Mouse (Mus musculus) adrenal gland, postnatal 14 days (tissue): ENCODE measurements around the gene Babam1. TPM values are rescaled to one million over a fixed set of nuclear protein-coding genes. Genes with fewer than 3 reads are reported as not detected.
A peak's percentile ranks its signal among the peaks of the same experiment; 100 is the strongest.

Experiments
- DNase-seq: peaks from one replicate; pipeline ENCODE4 v3.0.0; 2021; ENCODE audit warnings: mixed read lengths
- long read RNA-seq, 2 experiments: library from polyadenylated mRNA; stranded (forward); transcript quantifications; one replicate each; pipeline ENCODE4 v2.0.0; 2021
- total RNA-seq: library from RNA; stranded (reverse); gene quantifications from 2 replicates; pipeline ENCODE4 v1.2.3, GENCODE M21; 2021

The Babam1 gene
- total RNA-seq = 85.5 and 88.4 TPM in 2 replicates
- long read RNA-seq, experiment 1, transcript Babam1-201 (9 exons, 1,433 nt) = major isoform, 74 of 99 reads
- long read RNA-seq, experiment 1, partial matches to known transcripts = 11 of 99 reads
- long read RNA-seq, experiment 1, other reads (novel, unspliced or antisense) = 14 of 99 reads
- long read RNA-seq, experiment 2, transcript Babam1-201 (9 exons, 1,433 nt) = major isoform, 43 of 68 reads
- long read RNA-seq, experiment 2, partial matches to known transcripts = 8 of 68 reads
- long read RNA-seq, experiment 2, other reads (novel, unspliced or antisense) = 16 of 68 reads

GRCm38 (mm10) chr8:71396639-71397305, at the start of gene Babam1:
Gene Babam1, plus strand, starts transcription at chr8:71396861.
- DNase-seq = peak; percentile 96

- DNase-seq = peak; percentile 54
These were observed 45.5 kb upstream of the Babam1 start for GRCm38 (mm10) chr8:71351117-71351516.

GRCm38 (mm10) chr8:71351520-71351919, 45.1 kb upstream of the Babam1 start:
- DNase-seq = no peak

GRCm38 (mm10) chr8:71358026-71358425, 38.6 kb upstream of the Babam1 start:
- no peak for DNase-seq

GRCm38 (mm10) chr8:71366771-71367528, 29.7 kb upstream of the Babam1 start, which contains the start of gene Use1:
Gene Use1, plus strand, starts transcription at chr8:71366848.
- DNase-seq = peak; percentile 93

- peak; percentile 45 for DNase-seq
These were observed 29.0 kb upstream of the Babam1 start for GRCm38 (mm10) chr8:71367529-71368176.

GRCm38 (mm10) chr8:71368366-71368765, 28.3 kb upstream of the Babam1 start:
- DNase-seq = peak; percentile 51

- no peak for DNase-seq
These were observed 27.5 kb upstream of the Babam1 start for GRCm38 (mm10) chr8:71369040-71369718.

- DNase-seq = no peak
These were observed 25.9 kb upstream of the Babam1 start for GRCm38 (mm10) chr8:71370711-71371235.

- peak; percentile 98 for DNase-seq
These were observed 25.3 kb upstream of the Babam1 start, which contains the start of gene Ocel1 for GRCm38 (mm10) chr8:71371236-71371848. Gene Ocel1, plus strand, starts transcription at chr8:71371298.

GRCm38 (mm10) chr8:71372427-71372826, 24.2 kb upstream of the Babam1 start:
- DNase-seq = no peak

- no peak for DNase-seq
These were observed 23.7 kb upstream of the Babam1 start for GRCm38 (mm10) chr8:71373000-71373399.

GRCm38 (mm10) chr8:71374616-71375206, 21.9 kb upstream of the Babam1 start:
- peak; percentile 44 for DNase-seq

- peak; percentile 86 for DNase-seq
These were observed 20.9 kb upstream of the Babam1 start for GRCm38 (mm10) chr8:71375581-71376422.

GRCm38 (mm10) chr8:71376423-71377030, 20.1 kb upstream of the Babam1 start:
- DNase-seq = no peak

- DNase-seq = no peak
These were observed 17.7 kb upstream of the Babam1 start for GRCm38 (mm10) chr8:71379008-71379407.

GRCm38 (mm10) chr8:71379512-71380075, 17.1 kb upstream of the Babam1 start:
- no peak for DNase-seq
